Mouse (Mus musculus): ENCODE results near the gene Fkbp2. TPM values are rescaled to one million over a fixed set of nuclear protein-coding genes. Genes with fewer than 3 reads are reported as not detected.

Fkbp2 gene
- total and polyA plus RNA-seq, 2 experiments from 2014 or later, result 0.65 to 59.9 TPM

- no peak for DNase-seq (ENCODE audit: low spot score)
- ATAC-seq (ENCODE audit: insufficient read depth, low read depth), result no peak
- Histone ChIP-seq H3K27me3 (ENCODE audit: control insufficient read depth, insufficient read depth, low read length) (no peaks in the 10 kb centered on the region), H3K4me3 (ENCODE audit: low read depth, low read length) (no peak overlapping the region), H3K36me3 (replicated peaks; ENCODE audit: control insufficient read depth, insufficient read depth, low read length) (peaks cover 23% of the 10 kb centered on the region), H3K9me3 (replicated peaks; ENCODE audit: control insufficient read depth, low read length) (no peaks in the 10 kb centered on the region), H3K4me1 (ENCODE audit: control insufficient read depth, insufficient read depth) (peaks cover 31% of the 10 kb centered on the region), H3K9ac (replicated peaks; ENCODE audit: low read depth, low read length) (0 out of 2 replicates have a peak overlapping the region, but pooled peaks have one; percentile 61), H3K27ac (ENCODE audit: low read depth) (peak overlapping the region; percentile 28; the same call in 1 of the 2 replicates), H3K4me2 (ENCODE audit: low read depth, low read length) (peak overlapping the region; percentile 83; the same call in 1 of the 2 replicates)
- 67% methylated on average over 13 of the region's 13 CpGs for WGBS
- TF ChIP-seq CTCF (IDR thresholded peaks at IDR 0.05; ENCODE audit: low read depth), result no peak
- no peak for TF ChIP-seq EP300 (IDR thresholded peaks at IDR 0.05; ENCODE audit: low read depth)
Observed at GRCm38 (mm10) chr19:6977759-6978638, 2.3 kb downstream of the Fkbp2 start.

DNA sequence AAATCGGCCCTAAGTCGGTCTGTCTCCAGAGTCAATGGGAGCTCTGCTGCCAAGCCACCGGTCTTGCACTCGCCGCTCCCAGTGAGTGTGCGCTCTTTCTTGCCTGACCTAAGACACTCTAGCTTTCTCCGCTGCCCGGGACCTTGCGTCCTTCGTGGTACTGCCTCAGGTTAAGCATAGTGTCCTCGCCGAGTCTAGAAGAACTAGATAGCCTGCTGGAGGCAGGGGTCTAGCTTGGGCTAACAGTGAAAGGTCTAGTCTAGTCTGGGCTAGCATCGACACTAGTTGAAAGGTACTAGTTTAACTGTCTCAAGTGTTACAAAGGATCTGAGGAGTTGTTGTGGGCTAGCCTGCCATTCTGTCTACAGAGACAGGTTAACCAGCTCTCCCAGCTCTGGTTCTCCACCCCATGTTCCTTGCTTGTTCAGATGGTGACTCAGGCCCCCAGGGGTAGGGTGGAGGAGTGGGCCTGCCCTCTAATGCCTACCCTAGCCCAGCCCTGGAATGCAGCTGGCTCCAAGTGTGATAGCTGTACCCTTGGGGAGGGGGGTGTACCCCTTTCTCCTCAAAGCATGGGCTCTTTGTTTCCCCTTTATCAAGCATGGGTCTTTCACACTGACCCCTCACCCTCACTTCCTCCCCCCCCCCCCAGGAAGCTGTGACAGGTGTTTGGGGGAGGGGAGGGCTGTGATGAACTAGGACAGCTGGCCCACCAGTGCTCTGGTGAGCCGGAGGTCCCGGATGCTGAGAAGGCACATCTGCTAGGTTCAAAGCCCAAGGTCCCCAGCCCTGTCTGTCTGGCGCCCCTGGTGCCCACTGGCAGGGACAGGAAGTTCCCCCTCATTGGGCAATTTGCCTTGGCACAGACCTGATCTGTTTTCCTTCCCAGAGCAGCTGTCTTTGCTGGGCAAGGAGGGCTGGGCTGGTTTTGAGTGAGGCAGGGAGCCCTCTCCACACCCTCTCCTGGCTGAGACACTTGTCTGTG lies 4.5 kb downstream of the Fkbp2 start, which contains the start of gene Plcb3:
Gene Plcb3, minus strand, starts transcription at position 934 of the 985 bp plus-strand sequence.
- DNase-seq (ENCODE audit: low spot score), result peak; percentile 76
- H3K4me1 ChIP-seq (ENCODE audit: control insufficient read depth, insufficient read depth), result peaks cover 23% of the 10 kb centered on the region
- H3K4me2 ChIP-seq (ENCODE audit: low read depth, low read length), result peak within 1 kb of the TSS; percentile 98
- TF ChIP-seq CTCF (IDR thresholded peaks at IDR 0.05; ENCODE audit: low read depth), result peak; percentile 38
- no peak for TF ChIP-seq EP300 (IDR thresholded peaks at IDR 0.05; ENCODE audit: low read depth)
- 0% methylated on average over 16 of the region's 16 CpGs for WGBS
- peak within 1 kb of the TSS; percentile 77 for H3K4me3 ChIP-seq (ENCODE audit: low read depth, low read length)
- H3K27me3 ChIP-seq (ENCODE audit: control insufficient read depth, insufficient read depth, low read length), result no peaks in the 10 kb centered on the region
- peak within 1 kb of the TSS; percentile 86 for H3K27ac ChIP-seq (ENCODE audit: low read depth)
- H3K9ac ChIP-seq (replicated peaks; ENCODE audit: low read depth, low read length), result peak within 1 kb of the TSS; percentile 81
- H3K36me3 ChIP-seq (replicated peaks; ENCODE audit: control insufficient read depth, insufficient read depth, low read length), result peaks cover 15% of the 10 kb centered on the region
- H3K9me3 ChIP-seq (replicated peaks; ENCODE audit: control insufficient read depth, low read length), result no peaks in the 10 kb centered on the region
- no peak for ATAC-seq (ENCODE audit: insufficient read depth, low read depth)

DNA sequence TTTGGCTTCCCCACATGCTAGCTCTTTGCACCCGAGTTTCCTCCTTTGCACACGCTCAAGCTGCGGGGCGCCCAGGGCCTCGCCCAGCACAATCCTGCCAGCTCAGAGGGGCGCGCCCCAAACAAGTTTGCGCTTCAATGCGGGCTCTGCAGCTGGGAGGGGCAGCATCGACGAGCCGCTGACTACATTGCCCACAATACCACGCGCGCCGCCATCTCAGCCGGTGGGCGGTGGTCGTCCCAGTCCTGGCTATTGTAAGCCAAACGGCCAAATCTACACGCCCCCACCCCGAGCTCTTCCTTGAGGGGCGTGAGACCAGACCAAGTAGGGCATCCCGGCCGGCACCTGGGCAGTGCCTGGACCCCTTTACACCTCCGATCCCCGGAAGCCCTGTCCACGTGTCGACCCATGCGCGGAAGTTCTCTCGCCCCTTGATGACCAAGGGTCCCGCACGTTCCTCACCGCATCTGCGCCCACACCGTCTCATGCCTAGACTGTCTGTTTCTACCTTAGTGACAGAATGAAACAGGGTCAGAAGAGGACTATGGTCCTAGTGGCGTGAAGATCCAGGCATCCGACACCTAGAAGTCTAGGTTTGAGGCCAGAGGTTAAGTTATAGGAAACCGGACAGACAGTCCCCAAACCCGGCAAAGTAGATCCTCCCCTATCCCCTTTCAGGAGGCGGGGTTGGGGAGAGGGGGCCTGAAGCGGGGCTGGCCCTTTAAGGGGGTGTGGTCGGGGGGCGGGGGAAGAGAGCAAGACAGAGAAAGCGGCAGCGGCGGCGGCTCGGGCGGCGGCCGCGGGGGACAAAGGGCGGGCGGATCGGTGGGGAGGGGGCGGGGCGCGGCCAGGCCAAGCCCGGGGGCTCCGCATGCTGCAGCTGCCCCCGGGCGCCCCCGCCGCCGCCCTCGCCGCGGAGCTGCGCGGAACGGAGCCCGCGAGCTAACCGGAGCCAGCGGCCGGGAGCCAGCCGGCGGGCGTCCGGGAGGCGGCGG lies 5.8 kb downstream of the Fkbp2 start, which contains the start of gene Ppp1r14b:
Gene Ppp1r14b, plus strand, starts transcription at position 758 of the 995 bp plus-strand sequence.
- ATAC-seq (ENCODE audit: insufficient read depth, low read depth) (peak; percentile 59), DNase-seq (ENCODE audit: low spot score) (peak; percentile 89)
- TF ChIP-seq CTCF (IDR thresholded peaks at IDR 0.05; ENCODE audit: low read depth), result no peak
- TF ChIP-seq EP300 (IDR thresholded peaks at IDR 0.05; ENCODE audit: low read depth), result no peak
- peaks cover 30% of the 10 kb centered on the region for H3K4me1 ChIP-seq (ENCODE audit: control insufficient read depth, insufficient read depth)
- H3K9me3 ChIP-seq (replicated peaks; ENCODE audit: control insufficient read depth, low read length), result no peaks in the 10 kb centered on the region
- peak within 1 kb of the TSS; percentile 77 for H3K4me3 ChIP-seq (ENCODE audit: low read depth, low read length)
- H3K4me2 ChIP-seq (ENCODE audit: low read depth, low read length), result peak within 1 kb of the TSS; percentile 98
- no peaks in the 10 kb centered on the region for H3K27me3 ChIP-seq (ENCODE audit: control insufficient read depth, insufficient read depth, low read length)
- peak within 1 kb of the TSS; percentile 86 for H3K27ac ChIP-seq (ENCODE audit: low read depth)
- peak within 1 kb of the TSS; percentile 81 for H3K9ac ChIP-seq (replicated peaks; ENCODE audit: low read depth, low read length)
- WGBS, result under 1% methylated on average over 72 of the region's 84 CpGs
- H3K36me3 ChIP-seq (replicated peaks; ENCODE audit: control insufficient read depth, insufficient read depth, low read length), result peaks cover 15% of the 10 kb centered on the region

DNA sequence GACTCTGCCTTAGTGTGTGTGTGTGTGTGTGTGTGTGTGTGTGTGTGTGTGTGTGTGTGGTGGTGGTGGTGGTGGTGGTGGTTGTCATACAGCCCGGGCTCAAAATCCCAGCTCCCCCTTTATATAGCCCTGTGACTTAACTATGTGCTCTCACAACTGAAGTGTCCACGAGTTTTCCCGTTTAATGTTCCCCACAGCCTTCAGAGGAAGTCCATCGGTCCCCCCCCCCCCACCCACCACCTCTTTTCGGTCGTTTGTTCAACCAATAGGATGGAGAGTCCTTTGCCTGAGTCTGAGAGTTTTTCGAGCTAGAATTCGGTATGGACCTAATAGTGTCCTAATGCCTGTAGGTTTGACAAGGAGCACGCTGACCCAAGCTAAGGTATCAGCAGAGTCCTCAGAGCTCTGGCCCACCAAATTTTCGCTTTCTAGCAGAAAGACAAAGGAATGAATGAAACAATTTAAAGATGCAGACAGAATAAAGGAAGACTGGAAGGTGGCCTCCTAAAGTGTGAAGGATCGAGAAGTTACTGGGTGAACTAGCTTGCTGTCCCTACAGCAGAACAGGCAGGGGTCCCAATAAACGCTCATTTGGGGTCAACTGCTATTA lies 6.6 kb downstream of the Fkbp2 start:
- peaks cover 23% of the 10 kb centered on the region for H3K4me1 ChIP-seq (ENCODE audit: control insufficient read depth, insufficient read depth)

More for the DNA sequence above, 6.6 kb downstream of the Fkbp2 start:
- H3K9me3 ChIP-seq (replicated peaks; ENCODE audit: control insufficient read depth, low read length), result no peaks in the 10 kb centered on the region
- H3K9ac ChIP-seq (replicated peaks; ENCODE audit: low read depth, low read length), result peak overlapping the region; percentile 81; the same call in 1 of the 2 replicates
- H3K27me3 ChIP-seq (ENCODE audit: control insufficient read depth, insufficient read depth, low read length), result no peaks in the 10 kb centered on the region
- DNase-seq (ENCODE audit: low spot score), result no peak
- 39% methylated on average over 12 of the region's 12 CpGs for WGBS
- TF ChIP-seq CTCF (IDR thresholded peaks at IDR 0.05; ENCODE audit: low read depth) (no peak), EP300 (IDR thresholded peaks at IDR 0.05; ENCODE audit: low read depth) (no peak)
- no peak for ATAC-seq (ENCODE audit: insufficient read depth, low read depth)
- H3K4me2 ChIP-seq (ENCODE audit: low read depth, low read length), result peak overlapping the region; percentile 98
- peaks cover 14% of the 10 kb centered on the region for H3K36me3 ChIP-seq (replicated peaks; ENCODE audit: control insufficient read depth, insufficient read depth, low read length)
- H3K27ac ChIP-seq (ENCODE audit: low read depth), result no peak overlapping the region
- H3K4me3 ChIP-seq (ENCODE audit: low read depth, low read length), result peak overlapping the region; percentile 77

Data from heart, postnatal 0 days (tissue).